Mouse (Mus musculus): ENCODE measurements around the gene Synj2.

The Synj2 gene

GRCm38 (mm10) chr17:5941230-5942043 lies at the start of gene Synj2:
Synj2 (plus strand) TSS chr17:5941280.
- no peak for DNase-seq (ENCODE audit: low read depth, low spot score)

DNA sequence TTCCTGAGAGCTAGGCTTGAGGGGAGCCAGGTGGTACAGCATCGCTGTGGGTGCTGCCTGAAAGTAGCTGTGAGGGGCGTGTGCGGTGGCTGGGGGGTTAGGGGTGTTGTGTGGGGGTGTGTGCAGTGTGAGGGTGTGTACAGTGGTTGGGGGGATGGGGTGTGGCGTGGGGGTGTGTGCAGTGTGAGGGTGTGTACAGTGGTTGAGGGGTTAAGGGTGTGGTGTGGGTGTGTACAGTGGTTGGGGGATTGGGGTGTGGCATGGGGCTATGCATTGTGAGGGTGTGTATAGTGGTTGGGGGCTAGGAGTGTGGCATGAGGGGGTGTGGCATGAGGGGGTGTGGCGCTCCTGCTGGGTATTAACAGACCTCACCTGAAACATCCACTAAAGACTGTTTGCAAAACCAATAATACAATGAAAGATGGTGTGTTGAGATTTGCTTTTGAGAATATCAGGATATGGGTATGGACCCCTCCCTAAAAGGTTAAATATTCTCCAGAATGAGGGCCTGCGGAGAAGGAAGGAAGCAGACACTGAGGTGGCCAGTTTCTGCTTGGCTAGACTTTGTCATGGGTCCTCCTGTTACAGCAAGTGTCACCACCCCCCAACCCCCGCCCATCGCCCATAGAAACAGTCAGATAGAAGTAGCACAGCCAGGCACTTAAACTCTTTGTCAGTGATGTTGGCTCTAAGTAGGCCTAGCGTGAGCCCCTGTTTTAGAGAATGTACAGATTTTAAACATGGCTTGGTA lies 49.0 kb upstream of the Synj2 start:
- no peak for DNase-seq (ENCODE audit: low read depth, low spot score)

GRCm38 (mm10) chr17:5893092-5893491 lies 48.0 kb upstream of the Synj2 start:
- DNase-seq (ENCODE audit: low read depth, low spot score): no peak

- DNase-seq (ENCODE audit: low read depth, low spot score): no peak
Measured at GRCm38 (mm10) chr17:5893574-5894148, 47.4 kb upstream of the Synj2 start.

GRCm38 (mm10) chr17:5896066-5896465 lies 45.0 kb upstream of the Synj2 start:
- DNase-seq (ENCODE audit: low read depth, low spot score): no peak

GRCm38 (mm10) chr17:5896607-5897006 lies 44.5 kb upstream of the Synj2 start:
- DNase-seq (ENCODE audit: low read depth, low spot score): no peak

- no peak for DNase-seq (ENCODE audit: low read depth, low spot score)
Measured at GRCm38 (mm10) chr17:5897326-5898200, 43.5 kb upstream of the Synj2 start.

DNA sequence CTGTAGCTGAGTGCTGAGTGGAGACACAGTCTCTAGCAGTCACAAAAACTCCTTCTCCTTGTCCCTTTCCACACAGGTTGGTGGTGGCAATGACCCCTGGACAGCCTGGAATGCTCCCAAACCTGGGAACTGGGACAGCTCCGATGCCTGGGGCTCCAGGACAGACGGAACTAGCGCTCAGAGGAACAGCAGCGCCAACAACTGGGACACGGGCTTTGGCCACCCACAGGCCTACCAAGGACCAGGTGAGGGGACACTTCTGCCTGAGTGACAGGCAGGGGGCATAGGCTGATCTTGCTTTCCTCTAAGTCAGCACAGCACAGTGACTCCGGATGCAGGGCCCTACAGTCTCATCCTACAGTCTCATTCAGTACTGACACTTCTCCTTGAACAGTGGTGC lies 41.8 kb upstream of the Synj2 start:
- DNase-seq (ENCODE audit: low read depth, low spot score): no peak

- no peak for DNase-seq (ENCODE audit: low read depth, low spot score)
Measured at GRCm38 (mm10) chr17:5901381-5901780, 39.7 kb upstream of the Synj2 start.

- DNase-seq (ENCODE audit: low read depth, low spot score): no peak
Measured at GRCm38 (mm10) chr17:5903630-5904301, 37.3 kb upstream of the Synj2 start.

DNA sequence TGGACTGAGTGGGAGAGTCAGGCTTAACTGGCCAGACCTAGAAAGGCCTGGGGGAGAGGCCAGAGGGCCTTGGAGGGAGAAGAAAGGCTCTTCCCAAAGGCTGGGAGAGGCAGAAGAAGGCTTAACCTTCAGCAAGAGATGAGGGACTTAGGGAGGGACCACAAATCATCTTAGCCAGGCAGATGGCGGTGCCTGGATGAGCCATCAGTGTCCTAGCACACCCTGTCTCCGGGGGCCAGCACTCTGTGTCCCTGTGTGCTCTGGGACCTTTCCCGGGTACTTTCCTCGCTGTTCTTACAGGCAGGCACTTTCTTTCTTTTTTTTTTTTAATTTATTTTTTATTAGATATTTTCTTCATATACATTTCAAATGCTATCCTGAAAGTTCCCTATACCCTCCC lies 31.4 kb upstream of the Synj2 start:
- DNase-seq (ENCODE audit: low read depth, low spot score): no peak

GRCm38 (mm10) chr17:5911591-5911990 lies 29.5 kb upstream of the Synj2 start:
- no peak for DNase-seq (ENCODE audit: low read depth, low spot score)

GRCm38 (mm10) chr17:5912797-5913196 lies 28.3 kb upstream of the Synj2 start:
- no peak for DNase-seq (ENCODE audit: low read depth, low spot score)

DNA sequence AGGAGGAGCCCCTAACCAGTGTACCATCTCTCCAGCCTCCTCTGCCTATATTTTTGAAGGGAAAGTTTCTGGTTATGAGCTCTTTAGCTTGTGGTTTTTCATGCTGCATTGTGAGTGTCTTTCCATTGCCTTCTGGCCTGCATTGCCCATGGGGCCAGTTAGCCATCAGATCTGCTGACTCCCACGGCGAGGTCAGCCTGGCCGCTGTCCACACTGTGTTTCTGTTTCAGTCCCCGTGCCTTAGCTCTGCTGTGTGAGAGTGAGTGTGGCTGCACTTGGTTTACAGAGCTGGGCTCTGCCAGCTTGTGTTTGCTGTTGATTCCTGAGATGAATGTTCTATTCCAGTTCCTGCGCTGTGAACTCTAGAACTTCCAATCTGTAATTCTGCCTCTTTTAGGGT lies 26.9 kb upstream of the Synj2 start:
- no peak for DNase-seq (ENCODE audit: low read depth, low spot score)

- DNase-seq (ENCODE audit: low read depth, low spot score): no peak
Measured at GRCm38 (mm10) chr17:5921954-5922353, 19.1 kb upstream of the Synj2 start.

GRCm38 (mm10) chr17:5923281-5923680 lies 17.8 kb upstream of the Synj2 start:
- DNase-seq (ENCODE audit: low read depth, low spot score): no peak

DNA sequence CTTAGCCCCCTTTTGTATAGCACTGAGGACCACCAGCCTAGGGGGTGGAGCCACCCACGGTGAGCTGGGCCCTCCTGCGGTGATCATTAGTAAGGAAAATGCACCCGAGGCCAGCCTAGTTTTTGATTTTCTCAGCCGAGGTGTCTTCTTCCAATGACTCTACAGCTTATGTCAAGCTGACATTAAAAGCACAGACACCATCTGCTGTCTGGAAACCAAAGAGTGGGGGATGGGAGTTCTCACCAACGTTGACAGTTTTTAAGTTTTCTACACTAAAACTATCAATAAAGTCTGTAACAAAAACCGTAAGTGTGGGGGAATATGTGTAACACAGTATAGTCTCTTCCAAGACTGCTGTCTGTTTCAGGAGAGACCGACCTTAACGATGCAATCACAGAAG lies 16.8 kb upstream of the Synj2 start:
- no peak for DNase-seq (ENCODE audit: low read depth, low spot score)

- no peak for DNase-seq (ENCODE audit: low read depth, low spot score)
Measured at GRCm38 (mm10) chr17:5926710-5927109, 14.4 kb upstream of the Synj2 start.

GRCm38 (mm10) chr17:5929031-5929430 lies 12.0 kb upstream of the Synj2 start:
- DNase-seq (ENCODE audit: low read depth, low spot score): no peak

DNA sequence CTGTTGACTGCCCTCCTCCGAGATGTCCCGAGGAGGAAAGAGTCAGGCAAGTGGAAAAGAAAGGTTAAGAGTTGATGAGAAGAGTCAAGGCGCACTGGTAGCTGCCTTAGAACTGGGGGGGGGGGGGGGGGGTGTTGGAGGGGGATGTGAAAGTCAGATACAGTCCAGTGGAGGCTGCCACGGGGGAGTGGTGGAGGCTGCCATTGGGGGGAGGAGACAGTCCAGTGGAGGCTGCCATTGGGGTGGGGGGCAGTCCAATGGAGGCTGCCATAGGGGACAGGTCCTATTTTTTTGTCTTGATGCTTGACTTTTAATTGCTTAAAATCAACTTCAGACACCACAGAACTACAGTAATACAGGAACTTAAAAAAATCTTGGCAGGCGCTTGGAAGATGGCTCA lies 8.9 kb upstream of the Synj2 start:
- no peak for DNase-seq (ENCODE audit: low read depth, low spot score)
